Mouse (Mus musculus): Measurements from ENCODE around the gene Ubr4.

Gene Ubr4

DNA sequence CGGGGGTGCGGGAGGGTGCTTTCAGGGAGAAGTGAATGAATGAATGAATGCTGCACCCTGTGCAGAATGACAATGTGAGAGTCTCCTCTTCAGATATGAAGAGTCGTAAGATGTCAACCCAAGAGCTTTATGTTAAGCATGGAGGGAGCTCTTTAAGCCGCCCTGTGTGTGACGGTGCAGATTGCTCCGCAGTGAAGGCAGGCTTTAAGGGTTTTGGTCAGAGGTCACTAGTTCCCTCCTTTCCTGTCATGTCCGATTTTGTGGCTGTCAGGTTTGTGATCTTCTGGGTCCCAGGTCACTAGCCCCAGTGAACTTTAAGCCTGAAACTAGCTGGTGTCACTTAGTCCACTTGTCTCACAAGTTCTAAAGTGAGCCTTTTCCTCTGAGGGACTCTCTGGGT is 423 bp downstream of the Ubr4 start:
- CTCF ChIA-PET, result no interaction called here

- CTCF ChIA-PET, result no interaction called here
Measured at GRCm38 (mm10) chr4:139357211-139357610, 4.8 kb downstream of the Ubr4 start.

DNA sequence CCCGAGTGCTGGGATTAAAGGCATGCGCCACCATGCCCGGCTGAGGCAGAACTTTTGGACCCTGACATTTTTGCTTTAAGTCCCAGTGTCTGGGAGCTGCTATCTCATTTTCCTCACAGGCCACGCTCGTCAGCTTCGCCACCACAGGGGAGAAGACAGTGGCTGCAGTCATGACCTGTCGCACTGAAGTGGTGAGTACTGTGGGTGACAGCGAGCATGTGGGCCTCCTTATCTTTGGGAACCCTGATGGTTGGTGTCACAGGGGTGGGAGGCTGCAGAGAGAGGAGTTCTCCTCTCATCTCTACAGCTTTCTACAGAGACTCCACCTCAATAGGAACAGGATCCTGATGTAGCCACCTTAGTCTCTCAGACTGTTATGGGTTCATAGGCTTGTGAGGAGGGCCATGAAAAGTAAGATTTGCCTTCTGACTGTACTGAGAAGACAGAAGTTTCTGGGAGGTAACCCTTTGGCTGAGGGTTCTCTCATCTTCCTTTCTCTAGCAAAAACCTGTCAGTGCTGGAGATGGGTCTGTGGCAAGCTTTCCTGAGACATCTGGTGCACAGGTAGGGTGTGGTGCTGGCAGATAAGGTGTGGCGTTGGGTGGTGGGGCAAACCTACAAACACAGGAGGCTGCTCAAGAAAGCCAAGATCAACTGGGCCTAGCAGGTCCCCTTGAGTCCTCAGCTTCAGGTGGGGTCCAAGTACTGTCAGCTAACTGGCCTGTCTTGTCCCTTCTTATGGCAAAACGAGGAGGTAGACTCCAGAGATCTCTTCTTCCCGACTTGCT is 8.5 kb downstream of the Ubr4 start:
- CTCF ChIA-PET, result no interaction called here

DNA sequence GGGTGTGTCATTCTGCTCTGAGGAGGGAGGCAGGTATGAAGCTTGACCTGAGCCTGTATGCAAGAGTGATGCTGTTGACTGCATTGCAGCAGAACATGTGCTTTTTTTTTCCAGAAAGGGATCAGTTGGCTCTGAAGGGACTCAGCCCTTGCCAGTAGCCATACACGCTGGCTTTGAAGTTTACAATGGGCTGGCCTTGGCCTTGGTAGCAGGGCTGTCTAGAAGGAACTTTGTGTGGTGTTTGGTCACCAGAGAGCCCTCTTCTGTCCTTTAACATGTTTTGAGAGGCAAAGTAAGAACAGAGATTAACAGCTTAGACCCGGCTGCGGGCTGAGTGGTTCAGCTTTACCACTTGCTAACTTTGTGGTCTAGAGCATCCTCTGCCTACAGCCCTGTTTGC is 14.9 kb downstream of the Ubr4 start:
- CTCF ChIA-PET, result no interaction called here

- CTCF ChIA-PET, result no interaction called here
Measured at GRCm38 (mm10) chr4:139368038-139368437, 15.6 kb downstream of the Ubr4 start.

DNA sequence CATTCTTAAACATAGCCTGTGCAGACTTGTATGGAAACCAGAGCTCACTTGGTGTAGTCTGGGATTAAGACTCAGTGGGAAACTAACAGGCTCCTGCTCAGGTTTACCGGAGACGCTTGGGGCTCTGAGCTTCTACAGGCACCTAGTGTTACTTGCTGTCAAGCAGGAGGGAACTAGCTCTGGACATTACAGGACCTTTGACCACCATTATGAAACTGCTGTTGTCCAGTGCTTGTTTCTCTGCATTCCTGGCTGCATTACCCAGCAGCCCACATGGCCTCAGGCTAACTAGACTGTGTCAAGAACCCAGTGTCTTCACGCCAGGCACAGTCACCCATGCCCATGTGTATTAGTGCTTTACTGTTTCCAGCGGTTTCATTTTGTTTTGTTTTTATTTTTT is 20.7 kb downstream of the Ubr4 start:
- CTCF ChIA-PET, result no interaction called here

DNA sequence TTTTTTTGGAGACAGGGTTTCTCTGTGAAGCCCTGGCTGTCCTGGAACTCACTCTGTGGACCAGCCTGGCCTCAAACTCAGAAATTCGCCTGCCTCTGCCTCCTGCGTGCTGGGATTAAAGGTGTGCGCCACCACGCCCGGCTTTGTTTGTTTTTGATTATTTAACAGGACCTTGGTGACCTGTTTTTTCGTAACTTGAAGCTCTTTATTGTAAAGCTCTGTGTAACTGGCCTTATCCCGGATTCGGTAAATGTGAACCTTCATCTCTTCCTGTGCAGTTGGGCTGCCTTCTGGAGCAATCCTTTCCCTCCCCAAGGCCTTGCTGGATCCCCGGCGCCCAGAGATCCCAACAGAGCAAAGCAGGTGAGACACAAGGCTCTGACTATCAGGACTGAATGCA is 21.1 kb downstream of the Ubr4 start:
- CTCF ChIA-PET, result no interaction called here

GRCm38 (mm10) chr4:139379719-139380118 is 27.3 kb downstream of the Ubr4 start:
- CTCF ChIA-PET, result interaction anchor here (0.9 kb wide), 1 partner anchor 32 kb away, joined by 4 read pairs; no protein-coding TSS in a partner anchor

DNA sequence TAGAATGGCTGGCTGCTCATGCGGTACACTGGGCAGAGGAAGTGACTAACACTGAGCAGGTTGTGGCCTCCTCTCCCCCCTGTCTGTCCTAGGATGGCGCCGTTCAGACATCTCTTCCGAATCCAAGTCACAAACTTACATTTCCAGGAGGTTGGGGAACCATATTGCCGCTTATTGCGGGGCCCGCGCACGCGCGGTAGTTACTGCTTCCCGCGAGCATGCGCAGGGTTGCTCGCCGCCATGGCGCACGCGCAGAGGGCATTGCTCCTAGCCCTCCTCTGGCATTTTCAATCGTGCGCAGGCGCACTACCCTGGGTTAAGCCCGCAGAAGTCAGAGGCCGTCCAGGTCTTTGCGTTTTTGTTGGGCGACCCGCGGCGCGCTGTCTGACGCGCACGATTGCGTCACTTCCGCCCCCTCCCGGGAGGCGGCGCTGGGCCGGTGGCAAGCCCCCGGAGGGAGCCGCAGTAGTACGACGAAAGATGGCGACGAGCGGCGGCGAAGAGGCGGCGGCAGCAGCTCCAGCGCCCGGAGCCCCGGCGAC is 27.9 kb downstream of the Ubr4 start:
- CTCF ChIA-PET, result no interaction called here

DNA sequence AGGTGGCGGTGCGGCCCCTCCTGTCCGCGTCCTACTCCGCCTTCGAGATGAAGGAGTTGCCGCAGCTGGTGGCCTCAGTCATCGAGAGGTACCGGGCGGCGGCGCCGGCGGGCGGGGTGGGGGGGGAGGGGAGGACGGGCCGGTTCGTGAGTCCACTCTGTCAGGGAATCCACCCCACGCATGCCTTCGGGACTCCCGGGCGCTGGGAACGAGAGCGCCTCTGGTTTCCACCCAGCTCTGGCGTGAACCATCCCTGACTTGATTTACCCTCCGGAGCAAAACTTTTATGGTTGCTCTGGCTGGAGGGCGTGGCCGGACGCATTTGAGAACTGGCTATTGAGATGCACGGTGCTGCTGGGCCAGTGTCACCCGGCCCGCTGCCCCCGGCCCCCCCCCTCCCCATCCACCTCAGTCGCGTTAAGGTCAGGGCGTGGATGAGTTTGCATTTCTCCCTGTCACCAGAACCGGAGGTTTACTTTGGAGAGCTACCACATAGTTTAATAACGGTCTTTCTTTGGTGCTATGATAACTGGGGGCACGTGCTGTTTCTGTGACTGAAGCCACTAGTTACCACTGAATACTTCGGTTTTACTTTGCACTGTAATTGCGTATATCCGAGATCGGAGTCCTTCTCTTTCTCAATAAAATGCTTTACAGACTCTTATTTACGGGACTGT is 28.5 kb downstream of the Ubr4 start:
- CTCF ChIA-PET, result no interaction called here

- CTCF ChIA-PET, result no interaction called here
Measured at GRCm38 (mm10) chr4:139381452-139381845, 29.0 kb downstream of the Ubr4 start.

DNA sequence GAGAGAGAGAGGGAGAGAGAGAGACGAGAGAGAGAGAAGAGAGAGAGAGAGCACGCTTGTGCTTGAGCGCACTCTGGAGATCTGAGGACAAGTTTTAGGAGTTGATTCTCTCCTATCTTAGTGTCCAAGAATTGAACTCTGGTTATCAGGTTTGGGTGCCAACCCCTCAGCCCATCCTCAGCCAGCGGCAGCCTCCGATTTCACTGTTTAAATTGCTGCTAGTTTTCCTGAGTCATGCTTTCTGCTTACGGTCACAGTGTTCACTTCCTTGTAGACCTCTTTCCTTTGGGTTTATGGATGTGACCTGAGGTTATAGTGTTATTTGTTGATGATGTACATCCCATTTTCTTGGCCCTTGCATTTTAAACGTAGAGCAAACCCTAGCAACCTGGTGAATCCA is 29.8 kb downstream of the Ubr4 start:
- CTCF ChIA-PET, result no interaction called here

DNA sequence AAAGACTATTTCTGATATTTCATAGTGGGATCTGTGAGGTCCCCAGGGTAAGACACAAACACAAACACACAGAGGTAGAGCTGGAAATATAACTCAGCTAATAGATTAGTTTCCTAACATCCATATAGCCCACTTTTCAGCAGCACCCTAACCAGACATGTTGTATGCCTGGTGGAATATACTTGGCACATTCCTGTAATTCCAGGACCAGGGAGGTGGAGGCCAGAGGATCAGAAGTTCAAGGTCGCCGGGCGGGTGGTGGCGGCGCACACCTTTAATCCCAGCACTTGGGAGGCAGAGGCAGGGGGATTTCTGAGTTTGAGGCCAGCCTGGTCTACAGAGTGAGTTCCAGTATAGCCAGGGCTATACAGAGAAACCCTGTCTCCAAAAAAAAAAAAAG is 33.4 kb downstream of the Ubr4 start:
- CTCF ChIA-PET, result interaction anchor here (0.6 kb wide), 1 partner anchor 426 kb away, joined by 3 read pairs; no protein-coding TSS in a partner anchor

- CTCF ChIA-PET, result no interaction called here
Measured at GRCm38 (mm10) chr4:139386869-139387319, 34.5 kb downstream of the Ubr4 start.

GRCm38 (mm10) chr4:139389557-139389956 is 37.1 kb downstream of the Ubr4 start:
- CTCF ChIA-PET, result no interaction called here

- CTCF ChIA-PET, result no interaction called here
Measured at GRCm38 (mm10) chr4:139395431-139395830, 43.0 kb downstream of the Ubr4 start.

- CTCF ChIA-PET, result interaction anchor here (0.6 kb wide), 1 partner anchor 76 kb away, joined by 3 read pairs; no protein-coding TSS in a partner anchor
Measured at GRCm38 (mm10) chr4:139400487-139400886, 48.1 kb downstream of the Ubr4 start.

DNA sequence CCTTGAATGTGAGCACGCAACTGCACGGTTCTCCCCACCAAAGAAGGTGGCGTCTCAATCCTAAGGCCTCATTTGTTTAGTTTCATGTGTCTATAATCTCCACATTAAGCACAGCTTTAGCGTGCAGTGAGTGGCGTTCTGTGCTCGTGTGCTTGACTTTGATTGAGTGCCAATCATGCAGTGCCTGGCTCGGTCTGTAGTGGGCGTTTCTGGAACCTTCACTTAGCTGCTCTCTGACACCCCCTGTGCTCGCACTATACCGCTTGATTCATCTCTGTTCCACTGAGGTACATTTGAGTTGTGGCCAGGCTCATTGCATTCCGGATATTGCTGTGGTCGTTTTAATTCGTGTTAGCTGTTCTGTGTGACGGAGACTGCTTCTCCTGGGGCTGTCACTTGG is 50.8 kb downstream of the Ubr4 start:
- CTCF ChIA-PET, result interaction anchor here (0.6 to 0.8 kb wide), 2 partner anchors 10 to 112 kb away, joined by 3 to 6 read pairs; no protein-coding TSS in a partner anchor

- CTCF ChIA-PET, result no interaction called here
Measured at GRCm38 (mm10) chr4:139411351-139411750, 58.9 kb downstream of the Ubr4 start.

DNA sequence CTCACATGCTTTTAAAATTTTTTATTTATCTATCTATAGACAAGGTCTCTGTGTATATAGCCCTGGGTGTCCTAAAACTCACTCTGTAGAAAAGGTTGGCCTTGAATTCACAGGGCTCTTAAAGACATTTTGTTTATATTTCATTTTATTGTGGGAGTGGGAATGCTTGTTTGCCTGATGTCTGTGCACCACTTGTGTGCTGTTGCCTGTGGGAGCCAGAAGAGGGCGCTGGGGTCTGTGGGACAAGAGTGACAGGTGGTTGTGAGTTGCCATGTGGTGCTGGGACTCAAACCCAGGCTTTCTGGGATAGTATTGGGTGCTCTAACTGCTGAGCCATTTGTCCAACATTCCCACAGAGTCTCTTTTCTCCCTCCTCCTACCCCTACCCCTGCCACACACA is 65.5 kb downstream of the Ubr4 start:
- CTCF ChIA-PET, result no interaction called here

DNA sequence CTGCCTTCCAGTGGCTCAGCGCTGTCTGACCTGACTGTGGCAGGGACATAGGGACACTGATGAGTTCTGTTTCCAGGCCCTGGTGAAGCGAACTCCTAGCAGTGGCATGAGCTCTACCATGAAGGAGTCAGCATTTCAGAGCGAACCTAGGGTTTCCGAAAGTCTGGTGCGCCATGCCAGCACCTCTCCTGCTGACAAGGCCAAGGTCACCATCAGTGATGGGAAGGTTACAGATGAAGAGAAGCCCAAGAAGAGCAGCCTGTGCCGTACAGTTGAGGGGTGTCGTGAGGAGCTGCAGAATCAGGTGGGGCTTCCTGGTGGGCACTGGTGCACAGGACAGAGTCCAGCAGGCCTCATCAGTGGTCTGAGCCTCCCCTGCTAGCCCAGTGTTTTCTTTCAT is 69.2 kb downstream of the Ubr4 start:
- CTCF ChIA-PET, result no interaction called here

DNA sequence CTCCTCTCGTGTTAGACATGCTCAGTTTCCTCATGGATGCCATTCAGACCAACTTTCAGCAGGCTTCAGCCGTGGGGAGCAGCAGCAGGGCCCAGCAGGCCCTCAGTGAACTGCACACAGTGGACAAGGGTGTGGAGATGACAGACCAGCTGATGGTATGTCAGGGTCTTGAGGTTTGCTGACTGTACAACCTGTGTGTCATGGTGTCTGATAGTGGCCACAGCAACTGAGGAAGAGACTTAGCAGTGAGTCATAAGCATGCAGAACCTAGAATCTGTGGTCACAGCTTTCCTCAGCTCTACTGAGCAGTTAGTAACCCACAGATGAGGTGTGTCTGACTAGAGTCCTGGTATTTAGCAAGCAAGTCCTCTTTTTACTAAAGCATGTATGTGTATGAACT is 70.0 kb downstream of the Ubr4 start:
- CTCF ChIA-PET, result no interaction called here

DNA sequence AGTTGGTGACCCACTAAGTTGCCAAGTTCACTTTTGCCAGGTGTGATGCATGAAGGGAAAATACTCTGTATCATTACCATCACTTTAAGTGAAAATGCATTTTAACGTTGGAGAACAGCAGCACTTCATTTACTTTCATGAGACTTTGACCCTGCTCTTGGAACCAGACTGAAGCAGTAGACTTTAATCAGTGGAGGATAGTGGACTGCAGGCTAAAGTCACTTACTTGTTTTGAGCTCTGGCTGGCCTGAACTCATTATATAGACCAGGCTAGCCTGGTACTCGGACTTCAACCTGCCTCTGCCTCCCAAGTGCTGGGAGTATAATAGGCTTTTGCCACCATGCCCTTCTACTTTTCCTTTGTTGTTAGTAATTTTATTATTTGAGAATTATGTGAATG is 70.9 kb downstream of the Ubr4 start:
- CTCF ChIA-PET, result no interaction called here
